Mouse (Mus musculus) liver, embryonic 11.5 days (tissue): ENCODE data around the gene Ccdc58. TPM values are rescaled to one million over a fixed set of nuclear protein-coding genes. Genes with fewer than 3 reads are reported as not detected.
A peak's percentile ranks its signal among the peaks of the same experiment; 100 is the strongest.
"Not testable (repeated sequence)": the region's sequence is repeated elsewhere in the genome, so short reads cannot be mapped to it uniquely, and the experiment has no call there.

ENCODE experiments used
- ATAC-seq: fragments of 200-750 bp; cut with Nextera tagmentation; replicated peaks from 2 replicates; pipeline ENCODE4 v1.8.0; 2017; ENCODE audit warnings: moderate number of reproducible peaks, mild to moderate bottlenecking, moderate TSS enrichment, moderate library complexity; ENCODE audit not compliant: low FRiP score
- DNase-seq: peaks from one replicate; pipeline ENCODE4 v3.0.0-alpha.2; 2017; ENCODE audit warnings: low spot score
- H3K27ac ChIP-seq: fragments of 300-500 bp; sonication (generic); 2 replicates; pipeline ENCODE4 v1.5.1; 2014; ENCODE audit warnings: mild to moderate bottlenecking, low read depth, low read length, control low read depth
- H3K27me3 ChIP-seq: fragments of 300-500 bp; sonication (generic); replicated peaks from 2 replicates; pipeline ENCODE4 v1.6.1; 2014; ENCODE audit warnings: low read length, mixed read lengths; ENCODE audit not compliant: control insufficient read depth, insufficient read depth
- H3K36me3 ChIP-seq: fragments of 300-500 bp; sonication (generic); 2 replicates; pipeline ENCODE4 v1.6.1; 2014; ENCODE audit warnings: mild to moderate bottlenecking, low read length, moderate library complexity, mixed read lengths; ENCODE audit not compliant: control insufficient read depth, insufficient read depth
- H3K4me1 ChIP-seq: fragments of 300-500 bp; sonication (generic); replicated peaks from 2 replicates; pipeline ENCODE4 v1.6.1; 2014; ENCODE audit warnings: low read length, mixed read lengths; ENCODE audit not compliant: control insufficient read depth, insufficient read depth
- H3K4me2 ChIP-seq: fragments of 300-500 bp; sonication (generic); 2 replicates; pipeline ENCODE4 v1.6.1; 2014; ENCODE audit warnings: mild to moderate bottlenecking, control low read depth, moderate library complexity
- H3K4me3 ChIP-seq: fragments of 300-500 bp; sonication (generic); 2 replicates; pipeline ENCODE4 v1.5.1; 2014; ENCODE audit warnings: low read depth, low read length, control low read depth
- H3K9ac ChIP-seq: fragments of 300-500 bp; sonication (generic); 2 replicates; pipeline ENCODE4 v1.6.1; 2014; ENCODE audit warnings: low read depth, low read length, control low read depth
- H3K9me3 ChIP-seq: fragments of 300-500 bp; sonication (generic); 2 replicates; pipeline ENCODE4 v1.6.1; 2016; ENCODE audit warnings: low read length, inconsistent platforms, mixed read lengths; ENCODE audit not compliant: control insufficient read depth
- WGBS: fragments of 180-500 bp; shearing (Covaris S2); extraction: QIAGEN DNeasy Blood & Tissue Kit; methylation state at CpG from one replicate; pipeline ENCODE4 v1.1.7; 2014; 5-methylcytosine and 5-hydroxymethylcytosine counted together
- polyA plus RNA-seq: library from polyadenylated mRNA; unstranded; fragments of >200 nt; fragmentation: Nextera tagmentation; extraction: Ambion mirVana; gene quantifications from 2 replicates; pipeline ENCODE4 v1.2.1, GENCODE M21; 2014

Gene Ccdc58
- 121 and 137 TPM in 2 replicates for polyA plus RNA-seq

DNA sequence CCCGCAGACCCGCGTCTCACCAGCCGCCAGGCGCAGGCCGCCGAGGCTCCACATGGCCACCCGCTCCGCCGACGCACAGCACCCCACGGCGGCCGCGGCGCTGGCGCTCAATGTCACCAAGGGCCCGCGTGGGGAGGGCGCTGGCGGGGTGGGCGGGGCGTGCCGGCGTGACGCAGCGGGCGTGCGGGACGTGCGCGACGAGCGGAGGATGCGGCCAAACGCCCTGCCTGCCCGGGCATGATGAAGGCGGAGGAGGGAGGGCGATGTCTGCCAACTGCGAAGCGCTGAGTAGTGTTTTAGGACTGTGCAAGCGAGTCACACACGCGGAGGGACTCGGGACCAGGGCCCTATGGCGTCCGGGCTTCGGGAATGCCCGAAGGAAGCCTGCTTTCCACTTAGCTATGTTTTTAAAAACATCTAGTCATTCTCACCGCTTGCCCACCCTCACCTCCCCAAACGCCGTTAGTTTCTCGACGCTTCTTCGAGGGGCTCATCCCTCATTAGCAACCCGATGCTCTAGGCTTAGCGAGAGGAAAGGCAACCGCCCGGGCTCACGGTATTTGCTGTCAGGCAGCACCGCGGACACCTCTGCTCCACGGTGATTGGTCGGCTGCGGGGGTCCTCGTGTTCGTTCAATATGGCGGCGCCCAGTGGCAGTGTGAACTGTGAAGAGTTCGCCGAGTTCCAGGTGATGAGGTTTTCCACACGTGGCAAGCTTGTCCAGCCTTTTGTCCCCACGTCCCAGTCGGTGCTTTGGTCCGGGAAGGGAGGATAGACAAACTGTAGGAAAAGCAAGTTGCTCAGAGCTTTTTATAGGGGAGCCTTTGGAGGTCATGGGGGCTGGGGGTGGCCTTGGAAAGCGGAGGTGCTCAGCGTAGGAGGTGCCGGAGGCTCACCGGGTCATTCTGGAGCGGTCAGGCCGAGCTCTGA, at the start of gene Ccdc58, which contains the start of gene Fam162a:
TSS of gene Ccdc58 (plus strand) at position 236 of the 930 bp plus-strand sequence.
TSS of gene Fam162a (minus strand) at position 145 of the 930 bp plus-strand sequence.
- no peaks in the 10 kb centered on the region for H3K9me3 ChIP-seq
- peaks cover 4% of the 10 kb centered on the region; the same call in 1 of the 2 replicates for H3K36me3 ChIP-seq
- under 1% methylated on average over 81 of the region's 81 CpGs for WGBS
- peak within 1 kb of the TSS; percentile 99 for H3K27ac ChIP-seq
- no peaks in the 10 kb centered on the region for H3K27me3 ChIP-seq
- H3K4me3 ChIP-seq = peak within 1 kb of the TSS; percentile 85
- peak within 1 kb of the TSS; percentile 94 for H3K9ac ChIP-seq
- peak; percentile 96 for DNase-seq
- H3K4me1 ChIP-seq = peaks cover 23% of the 10 kb centered on the region
- peak; percentile 90 for ATAC-seq
- peak within 1 kb of the TSS; percentile 66 for H3K4me2 ChIP-seq

GRCm38 (mm10) chr16:36028120-36028519, 43.4 kb upstream of the Ccdc58 start:
- not testable (repeated sequence) for H3K9ac ChIP-seq, ATAC-seq, H3K36me3 ChIP-seq, H3K4me3 ChIP-seq, H3K4me2 ChIP-seq, H3K27ac ChIP-seq, H3K4me1 ChIP-seq, DNase-seq, H3K27me3 ChIP-seq, H3K9me3 ChIP-seq
- WGBS = 94% methylated on average over 1 of the region's 2 CpGs

DNA sequence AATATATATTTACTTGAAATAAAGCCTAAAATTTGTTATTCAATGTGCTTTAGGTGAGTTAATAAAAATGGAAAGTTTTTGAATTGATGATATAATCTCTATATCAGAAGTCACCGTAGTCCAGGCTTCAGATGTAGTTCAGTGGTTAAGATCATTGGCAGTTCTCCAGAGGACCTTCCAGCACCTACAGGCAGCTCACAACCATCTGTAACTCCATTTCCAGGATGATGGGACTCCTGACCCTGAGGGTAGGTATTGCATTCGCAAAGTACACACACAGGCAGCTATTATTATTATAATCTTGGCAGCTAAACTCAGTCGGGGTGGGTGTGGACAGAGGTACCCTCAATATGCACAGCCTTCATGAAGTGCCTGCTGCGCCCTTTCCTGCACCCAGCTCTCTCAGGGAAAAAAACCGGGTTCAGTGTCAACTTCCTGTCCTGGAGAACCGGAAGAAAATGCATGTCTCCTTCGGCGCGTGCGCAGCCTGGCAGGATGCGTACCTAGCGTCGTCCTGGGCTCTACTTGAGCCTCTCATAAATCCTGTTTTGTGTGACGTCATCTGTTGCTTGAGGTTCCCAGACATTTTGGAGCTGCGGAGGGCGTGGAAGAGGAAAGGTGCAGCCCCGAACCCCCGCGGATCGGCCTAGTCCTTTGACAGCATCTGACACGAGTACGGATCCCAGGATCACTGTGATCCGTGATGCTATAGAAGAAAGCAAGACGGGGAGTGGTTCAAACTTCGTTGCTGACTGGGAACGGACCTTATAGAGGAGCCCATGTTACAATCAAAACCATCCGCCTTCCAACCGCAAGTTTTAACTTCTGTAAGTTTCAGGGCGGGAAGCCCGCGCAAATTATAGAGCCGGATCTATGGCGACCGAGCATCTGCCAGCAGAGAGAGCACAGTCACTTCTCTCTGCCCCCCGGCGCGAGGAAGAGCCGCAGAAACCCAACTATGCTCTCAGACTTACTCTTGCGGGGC, 30.6 kb upstream of the Ccdc58 start, which contains the start of gene Wdr5b:
TSS of gene Wdr5b (plus strand) at position 551 of the 985 bp plus-strand sequence.
- peak within 1 kb of the TSS; percentile 63 for H3K4me2 ChIP-seq
- H3K4me1 ChIP-seq = peaks cover 7% of the 10 kb centered on the region
- DNase-seq = peak; percentile 82
- peak; percentile 95 for ATAC-seq
- peak within 1 kb of the TSS; percentile 62 for H3K4me3 ChIP-seq
- 3% methylated on average over 39 of the region's 39 CpGs for WGBS
- H3K27ac ChIP-seq = peak within 1 kb of the TSS; percentile 58
- no peaks in the 10 kb centered on the region for H3K27me3 ChIP-seq
- H3K9me3 ChIP-seq = no peaks in the 10 kb centered on the region
- H3K36me3 ChIP-seq = peaks cover 10% of the 10 kb centered on the region
- H3K9ac ChIP-seq = peak within 1 kb of the TSS; percentile 69

DNA sequence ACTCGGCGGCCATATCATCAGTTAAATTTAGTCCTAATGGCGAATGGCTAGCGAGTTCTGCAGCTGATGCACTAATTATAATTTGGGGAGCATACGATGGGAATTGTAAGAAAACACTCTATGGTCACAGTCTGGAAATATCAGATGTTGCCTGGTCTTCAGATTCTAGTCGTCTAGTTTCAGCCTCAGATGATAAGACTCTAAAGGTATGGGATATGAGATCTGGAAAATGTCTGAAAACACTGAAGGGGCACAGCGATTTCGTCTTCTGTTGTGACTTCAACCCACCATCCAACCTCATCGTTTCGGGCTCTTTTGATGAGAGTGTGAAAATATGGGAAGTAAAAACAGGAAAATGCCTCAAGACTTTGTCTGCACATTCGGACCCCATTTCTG, 29.9 kb upstream of the Ccdc58 start:
- WGBS = 24% methylated on average over 11 of the region's 11 CpGs
- no peaks in the 10 kb centered on the region for H3K9me3 ChIP-seq
- H3K4me3 ChIP-seq = peak overlapping the region; percentile 62
- DNase-seq = no peak
- peak overlapping the region; percentile 58 for H3K27ac ChIP-seq
- H3K27me3 ChIP-seq = no peaks in the 10 kb centered on the region
- peaks cover 7% of the 10 kb centered on the region for H3K4me1 ChIP-seq
- peaks cover 15% of the 10 kb centered on the region for H3K36me3 ChIP-seq
- H3K9ac ChIP-seq = peak overlapping the region; percentile 69
- no peak for ATAC-seq
- peak overlapping the region; percentile 63 for H3K4me2 ChIP-seq

DNA sequence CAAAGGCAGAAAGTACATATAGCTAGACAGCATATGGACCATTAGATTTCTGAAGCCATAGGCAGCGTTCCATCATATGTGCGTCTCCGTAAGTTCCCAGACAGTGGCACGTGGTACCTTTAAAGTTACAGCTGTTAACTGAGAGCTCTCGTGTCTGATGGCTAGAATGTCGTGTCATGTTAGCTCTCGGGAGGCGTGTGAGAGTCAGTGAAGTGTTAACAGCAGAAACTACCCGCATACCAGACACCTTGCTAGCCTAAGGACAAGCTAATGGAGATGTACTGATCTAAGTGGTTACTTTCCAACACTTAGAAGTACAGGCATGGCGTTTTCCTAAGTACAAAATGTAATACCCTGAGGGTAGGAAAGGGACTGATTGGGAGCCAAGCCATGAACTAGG, 28.4 kb upstream of the Ccdc58 start:
- no peak overlapping the region for H3K27ac ChIP-seq

GRCm38 (mm10) chr16:36043964-36044363, 27.5 kb upstream of the Ccdc58 start:
- ATAC-seq (no peak), DNase-seq (no peak)
- peaks cover 34% of the 10 kb centered on the region for H3K36me3 ChIP-seq
- H3K4me3 ChIP-seq = no peak overlapping the region
- no peaks in the 10 kb centered on the region for H3K27me3 ChIP-seq
- H3K9ac ChIP-seq = no peak overlapping the region
- no peaks in the 10 kb centered on the region for H3K9me3 ChIP-seq
- WGBS = 90% methylated on average over 4 of the region's 4 CpGs
- H3K4me1 ChIP-seq = peaks cover 7% of the 10 kb centered on the region
- H3K4me2 ChIP-seq = no peak overlapping the region
- no peak overlapping the region for H3K27ac ChIP-seq

More for the DNA sequence above, 28.4 kb upstream of the Ccdc58 start:
- ATAC-seq (no peak), DNase-seq (no peak)
- H3K36me3 ChIP-seq = peaks cover 25% of the 10 kb centered on the region
- no peak overlapping the region for H3K4me3 ChIP-seq
- WGBS = 89% methylated on average over 10 of the region's 10 CpGs
- peaks cover 7% of the 10 kb centered on the region for H3K4me1 ChIP-seq
- no peak overlapping the region for H3K9ac ChIP-seq
- no peak overlapping the region for H3K4me2 ChIP-seq
- H3K9me3 ChIP-seq = no peaks in the 10 kb centered on the region
- no peaks in the 10 kb centered on the region for H3K27me3 ChIP-seq

GRCm38 (mm10) chr16:36047538-36047937, 23.9 kb upstream of the Ccdc58 start:
- DNase-seq (no peak), ATAC-seq (no peak)
- H3K27ac ChIP-seq = no peak overlapping the region
- H3K27me3 ChIP-seq = no peaks in the 10 kb centered on the region
- no peak overlapping the region for H3K4me2 ChIP-seq
- peaks cover under 1% of the 10 kb centered on the region for H3K4me1 ChIP-seq
- no peak overlapping the region for H3K4me3 ChIP-seq
- H3K9ac ChIP-seq = no peak overlapping the region
- 90% methylated on average over 4 of the region's 4 CpGs for WGBS
- peaks cover 61% of the 10 kb centered on the region for H3K36me3 ChIP-seq
- H3K9me3 ChIP-seq = no peaks in the 10 kb centered on the region

DNA sequence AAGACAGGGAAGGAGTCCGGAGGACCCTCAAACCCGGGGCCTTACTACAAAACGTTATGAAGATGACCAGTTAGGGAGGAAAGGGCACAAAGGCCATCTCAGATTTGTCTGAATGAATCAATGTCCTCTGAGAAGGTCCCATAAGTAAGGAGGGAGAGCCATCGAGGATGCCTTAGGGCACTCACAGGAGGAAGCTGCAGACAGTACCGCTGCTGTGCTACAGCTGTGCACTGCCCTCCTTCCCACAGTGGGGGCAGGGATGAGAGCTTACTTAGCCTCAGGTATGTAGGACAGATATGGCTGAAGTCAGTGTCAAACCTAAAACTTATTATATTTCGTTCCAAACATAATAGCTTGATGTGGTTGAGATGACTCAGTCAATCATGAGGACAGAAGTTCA, 20.0 kb upstream of the Ccdc58 start:
- Histone ChIP-seq H3K4me1 (no peaks in the 10 kb centered on the region), H3K27ac (no peak overlapping the region), H3K9me3 (no peaks in the 10 kb centered on the region), H3K4me3 (no peak overlapping the region), H3K36me3 (peaks cover 56% of the 10 kb centered on the region), H3K27me3 (no peaks in the 10 kb centered on the region), H3K4me2 (no peak overlapping the region), H3K9ac (no peak overlapping the region)
- ATAC-seq (no peak), DNase-seq (no peak)
- 87% methylated on average over 6 of the region's 6 CpGs for WGBS
